Mouse (Mus musculus): ENCODE measurements around the gene Mrrf. TPM values are rescaled to one million over a fixed set of nuclear protein-coding genes. Genes with fewer than 3 reads are reported as not detected.
A peak's percentile ranks its signal among the peaks of the same experiment; 100 is the strongest.

The Mrrf gene
- polyA plus RNA-seq, 1 experiment, result 21.1 TPM

DNA sequence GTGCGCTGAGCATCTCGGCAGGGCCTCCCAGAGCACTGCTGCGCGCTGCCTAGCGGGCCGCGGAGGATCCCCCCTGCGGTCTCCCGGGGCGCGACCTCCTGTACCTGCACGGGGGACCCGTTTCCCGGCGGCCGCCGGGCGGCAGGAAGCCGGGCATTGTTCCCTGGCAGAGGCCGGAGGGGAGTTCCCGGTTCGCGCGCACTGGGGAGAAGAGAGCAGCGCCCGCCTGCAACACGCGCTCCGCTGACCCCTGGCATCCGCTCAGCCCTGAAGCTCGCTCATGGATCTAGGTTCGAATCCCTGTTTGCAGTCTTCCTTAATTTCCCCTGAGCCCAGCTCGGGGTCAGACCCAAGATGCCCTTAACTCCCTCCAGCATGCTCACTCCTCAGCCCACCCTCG is 74.6 kb downstream of the Mrrf start:
- H3K27ac ChIP-seq (ENCODE audit: insufficient read depth, low read length), result no peak overlapping the region
- H3K4me3 ChIP-seq (ENCODE audit: insufficient read depth, low read length), result no peak overlapping the region
- H3K4me1 ChIP-seq (ENCODE audit: control insufficient read depth, insufficient read depth, low read length), result no peaks in the 10 kb centered on the region
- TF ChIP-seq POLR2A (IDR thresholded peaks at IDR 0.05; ENCODE audit: extremely low read depth, insufficient read depth, low read length) (no peak), CTCF (IDR thresholded peaks at IDR 0.05; ENCODE audit: extremely low read depth, insufficient read depth, low read length) (no peak)

DNA sequence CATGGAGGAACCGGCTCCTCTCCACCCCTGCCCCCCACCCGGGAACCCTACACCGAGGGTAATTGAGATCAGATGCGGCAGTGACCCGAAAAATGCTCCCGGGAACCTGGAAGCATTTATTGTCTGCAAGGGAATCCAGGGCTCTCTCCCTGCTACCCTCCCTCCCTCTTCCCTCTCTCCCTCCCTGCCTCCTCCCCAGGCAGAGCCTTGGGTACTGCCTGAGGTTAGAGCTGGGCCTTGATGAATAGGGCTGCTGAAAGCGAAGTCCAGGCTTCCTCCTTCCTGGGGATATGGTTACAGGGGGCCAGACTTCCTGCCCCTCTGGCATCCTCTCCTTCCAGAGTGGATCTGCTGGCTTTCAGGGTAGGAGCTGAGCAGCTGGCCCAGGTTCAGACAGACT is 75.6 kb downstream of the Mrrf start:
- no peak for TF ChIP-seq CTCF (IDR thresholded peaks at IDR 0.05; ENCODE audit: extremely low read depth, insufficient read depth, low read length)
- H3K4me3 ChIP-seq (ENCODE audit: insufficient read depth, low read length), result no peak overlapping the region
- no peak overlapping the region for H3K27ac ChIP-seq (ENCODE audit: insufficient read depth, low read length)
- no peaks in the 10 kb centered on the region for H3K4me1 ChIP-seq (ENCODE audit: control insufficient read depth, insufficient read depth, low read length)

DNA sequence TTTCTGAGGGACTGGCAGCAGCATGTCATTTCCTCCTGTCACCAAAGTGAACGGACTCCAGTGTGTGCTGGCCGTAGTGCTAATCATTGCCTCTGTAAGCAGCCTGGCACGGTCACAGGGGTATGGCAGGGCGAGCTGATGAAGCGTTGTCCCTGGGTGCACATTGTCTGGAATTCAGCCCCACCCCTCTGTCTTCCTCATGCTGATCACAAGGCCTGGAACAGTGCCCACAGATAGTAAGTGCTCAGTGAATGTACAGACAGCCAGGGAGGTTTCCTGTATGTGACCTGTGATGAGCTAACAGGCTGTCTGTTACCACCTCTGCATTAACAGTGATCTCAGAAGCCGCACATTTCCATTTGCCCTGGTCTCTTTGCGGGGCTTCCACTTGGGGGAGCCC is 76.9 kb downstream of the Mrrf start:
- Histone ChIP-seq H3K27ac (ENCODE audit: insufficient read depth, low read length) (no peak overlapping the region), H3K4me1 (ENCODE audit: control insufficient read depth, insufficient read depth, low read length) (no peaks in the 10 kb centered on the region), H3K4me3 (ENCODE audit: insufficient read depth, low read length) (no peak overlapping the region)
- no peak for TF ChIP-seq POLR2A (IDR thresholded peaks at IDR 0.05; ENCODE audit: extremely low read depth, insufficient read depth, low read length)
- TF ChIP-seq CTCF (IDR thresholded peaks at IDR 0.05; ENCODE audit: extremely low read depth, insufficient read depth, low read length), result no peak

DNA sequence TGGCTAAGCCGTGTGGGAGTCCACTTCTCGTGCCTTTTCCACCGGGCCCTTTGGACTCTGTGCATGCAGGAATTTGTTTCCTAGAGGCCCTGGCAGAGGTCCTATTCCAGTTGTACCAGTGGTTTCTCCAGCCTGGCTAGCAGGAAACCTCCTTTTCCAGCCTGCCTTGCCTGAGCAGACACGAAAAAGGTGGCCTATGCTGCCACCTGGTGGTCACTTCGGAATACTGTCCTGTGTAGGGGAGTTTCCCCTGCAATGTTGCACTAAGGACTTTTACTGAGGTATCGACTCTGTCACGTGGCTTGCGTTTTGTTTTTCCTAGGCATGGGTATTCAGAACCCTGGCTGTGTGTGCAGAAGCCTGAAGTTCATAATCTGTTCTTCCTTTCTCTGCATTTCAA is 77.8 kb downstream of the Mrrf start:
- TF ChIP-seq CTCF (IDR thresholded peaks at IDR 0.05; ENCODE audit: extremely low read depth, insufficient read depth, low read length) (peak; percentile 95), POLR2A (IDR thresholded peaks at IDR 0.05; ENCODE audit: extremely low read depth, insufficient read depth, low read length) (no peak)
- Histone ChIP-seq H3K4me1 (ENCODE audit: control insufficient read depth, insufficient read depth, low read length) (no peaks in the 10 kb centered on the region), H3K27ac (ENCODE audit: insufficient read depth, low read length) (no peak overlapping the region), H3K4me3 (ENCODE audit: insufficient read depth, low read length) (no peak overlapping the region)

DNA sequence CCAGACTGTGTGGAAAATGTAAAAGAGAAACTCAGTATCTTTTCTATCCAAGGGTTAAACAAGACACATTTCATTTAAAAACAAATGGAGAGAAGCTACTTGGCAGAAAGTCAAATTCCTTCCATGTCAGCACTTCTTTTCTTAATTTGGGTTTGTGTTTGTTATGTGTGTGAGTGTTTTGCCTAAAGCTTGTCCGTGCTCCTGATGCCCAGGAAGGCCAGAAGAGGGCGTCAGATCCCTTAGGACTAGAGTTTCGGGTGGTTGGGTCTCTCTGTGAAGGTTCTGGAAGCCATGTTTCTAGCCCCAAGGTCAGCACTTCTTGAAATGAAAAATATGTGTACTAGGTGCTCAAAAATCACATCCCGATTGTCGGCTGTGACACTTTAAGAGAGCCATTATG is 78.2 kb downstream of the Mrrf start:
- no peaks in the 10 kb centered on the region for H3K4me1 ChIP-seq (ENCODE audit: control insufficient read depth, insufficient read depth, low read length)
- H3K4me3 ChIP-seq (ENCODE audit: insufficient read depth, low read length), result no peak overlapping the region
- TF ChIP-seq CTCF (IDR thresholded peaks at IDR 0.05; ENCODE audit: extremely low read depth, insufficient read depth, low read length), result peak; percentile 43
- TF ChIP-seq POLR2A (IDR thresholded peaks at IDR 0.05; ENCODE audit: extremely low read depth, insufficient read depth, low read length), result no peak
- no peak overlapping the region for H3K27ac ChIP-seq (ENCODE audit: insufficient read depth, low read length)

DNA sequence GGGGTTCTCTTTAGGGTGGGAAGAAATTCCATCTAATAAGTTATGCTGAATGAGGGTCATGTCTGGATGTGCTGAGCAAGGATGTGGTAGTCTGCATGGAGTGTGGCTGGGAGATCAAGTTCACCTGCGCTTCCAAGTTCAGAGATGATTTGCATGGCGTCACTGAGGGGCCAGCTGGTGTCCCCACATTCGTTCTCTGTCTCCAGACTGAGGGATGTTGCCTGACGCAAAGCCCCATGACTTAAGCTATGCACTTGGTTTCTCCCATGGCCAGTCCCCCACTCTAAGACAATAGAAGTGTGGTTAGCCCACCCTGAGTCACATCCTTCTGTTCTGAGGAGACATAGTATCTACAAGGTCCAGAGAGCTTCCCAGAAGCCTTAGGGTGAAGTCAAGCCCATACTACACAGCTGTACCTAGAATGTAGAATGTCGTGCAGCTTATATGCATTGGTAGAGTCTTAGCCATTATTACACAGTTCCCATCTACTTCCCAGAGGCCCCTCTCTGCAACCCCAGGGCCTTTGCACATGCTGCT is 79.1 kb downstream of the Mrrf start:
- no peak for TF ChIP-seq POLR2A (IDR thresholded peaks at IDR 0.05; ENCODE audit: extremely low read depth, insufficient read depth, low read length)
- no peak for TF ChIP-seq CTCF (IDR thresholded peaks at IDR 0.05; ENCODE audit: extremely low read depth, insufficient read depth, low read length)
- H3K4me1 ChIP-seq (ENCODE audit: control insufficient read depth, insufficient read depth, low read length), result no peaks in the 10 kb centered on the region
- no peak overlapping the region for H3K27ac ChIP-seq (ENCODE audit: insufficient read depth, low read length)
- no peak overlapping the region for H3K4me3 ChIP-seq (ENCODE audit: insufficient read depth, low read length)

DNA sequence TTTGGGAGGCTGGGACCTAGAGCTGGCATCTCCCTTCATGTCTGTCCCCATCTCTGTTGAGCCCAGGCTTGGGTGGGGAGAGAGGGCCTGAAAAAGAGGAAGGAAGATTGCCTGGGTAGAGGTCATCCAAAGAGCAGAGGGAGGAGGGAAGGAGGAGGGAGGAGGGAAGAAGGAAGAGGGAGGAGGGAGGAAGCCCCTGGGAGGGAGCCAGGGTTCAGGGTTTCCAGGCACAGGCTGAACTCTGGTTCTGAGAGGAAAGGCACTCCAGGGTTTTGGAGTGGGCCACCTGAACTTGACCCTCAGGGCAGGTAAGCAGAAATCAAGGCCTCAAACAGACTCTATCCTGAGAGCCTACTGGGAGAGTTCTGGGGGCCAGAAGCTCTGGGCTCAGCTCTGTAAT is 80.4 kb downstream of the Mrrf start:
- H3K27ac ChIP-seq (ENCODE audit: insufficient read depth, low read length), result no peak overlapping the region
- TF ChIP-seq POLR2A (IDR thresholded peaks at IDR 0.05; ENCODE audit: extremely low read depth, insufficient read depth, low read length) (no peak), CTCF (IDR thresholded peaks at IDR 0.05; ENCODE audit: extremely low read depth, insufficient read depth, low read length) (no peak)
- no peaks in the 10 kb centered on the region for H3K4me1 ChIP-seq (ENCODE audit: control insufficient read depth, insufficient read depth, low read length)
- no peak overlapping the region for H3K4me3 ChIP-seq (ENCODE audit: insufficient read depth, low read length)

DNA sequence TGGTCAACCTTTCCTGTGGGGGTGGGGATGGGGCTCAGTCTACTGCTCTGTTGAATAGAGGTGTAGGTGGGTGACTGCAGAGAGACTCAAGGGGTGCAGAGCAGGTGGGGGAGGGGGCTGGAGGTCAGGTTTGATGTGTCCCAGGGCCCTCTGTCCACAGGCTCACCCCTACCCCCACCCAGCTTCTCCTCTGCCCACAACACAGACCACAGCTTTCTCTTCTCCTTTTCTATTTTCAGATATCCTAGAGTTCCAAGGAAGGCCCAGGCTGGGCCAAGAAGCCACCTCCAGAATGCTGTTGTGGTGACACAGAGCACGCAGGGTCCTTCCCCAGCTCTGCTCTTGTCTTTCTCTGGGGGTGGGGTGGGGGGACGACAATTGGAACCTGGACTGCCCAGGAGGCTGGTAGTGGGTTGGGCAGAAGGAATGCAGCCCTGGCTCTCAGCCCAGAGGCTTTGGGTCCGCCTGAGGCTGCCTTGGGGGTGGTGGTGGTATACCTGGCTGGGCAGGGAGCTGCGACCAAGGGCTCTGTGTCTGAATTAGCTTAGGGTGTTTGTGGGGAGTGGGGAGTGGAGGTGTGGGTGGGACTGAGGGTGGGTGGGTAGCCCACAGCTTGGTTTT is 80.9 kb downstream of the Mrrf start:
- TF ChIP-seq CTCF (IDR thresholded peaks at IDR 0.05; ENCODE audit: extremely low read depth, insufficient read depth, low read length) (no peak), POLR2A (IDR thresholded peaks at IDR 0.05; ENCODE audit: extremely low read depth, insufficient read depth, low read length) (no peak)

DNA sequence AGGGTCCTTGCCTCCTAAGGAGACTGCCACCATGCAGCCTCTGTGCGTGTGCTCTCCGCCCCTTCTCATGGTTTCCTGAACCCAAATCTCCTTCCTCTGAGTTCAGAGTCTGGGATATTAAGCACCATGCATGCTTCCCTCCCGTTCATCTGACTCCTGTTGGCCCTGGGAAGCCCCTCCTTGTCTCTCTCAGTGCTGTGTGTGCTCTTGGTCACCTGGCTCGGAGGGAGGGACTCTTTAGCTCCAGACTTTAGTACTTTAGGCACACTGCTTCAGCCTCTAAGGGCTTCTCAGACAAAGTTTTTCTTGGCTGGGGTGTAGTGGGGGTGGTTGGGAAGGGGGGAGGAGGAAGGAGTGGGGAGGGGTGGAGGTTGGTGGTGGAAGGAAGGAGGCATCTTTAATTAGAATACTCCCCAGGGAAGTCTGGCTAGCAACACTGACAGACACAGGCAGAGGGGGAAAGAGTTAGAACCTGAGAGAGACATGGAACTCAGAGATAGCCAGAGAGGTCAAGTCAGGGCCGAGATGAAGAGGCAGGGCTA is 81.6 kb downstream of the Mrrf start:
- Histone ChIP-seq H3K27ac (ENCODE audit: insufficient read depth, low read length) (no peak overlapping the region), H3K4me1 (ENCODE audit: control insufficient read depth, insufficient read depth, low read length) (no peaks in the 10 kb centered on the region), H3K4me3 (ENCODE audit: insufficient read depth, low read length) (no peak overlapping the region)
- TF ChIP-seq CTCF (IDR thresholded peaks at IDR 0.05; ENCODE audit: extremely low read depth, insufficient read depth, low read length), result no peak

More for the DNA sequence above, 80.9 kb downstream of the Mrrf start:
- no peak overlapping the region for H3K4me3 ChIP-seq (ENCODE audit: insufficient read depth, low read length)
- H3K27ac ChIP-seq (ENCODE audit: insufficient read depth, low read length), result no peak overlapping the region
- no peaks in the 10 kb centered on the region for H3K4me1 ChIP-seq (ENCODE audit: control insufficient read depth, insufficient read depth, low read length)

DNA sequence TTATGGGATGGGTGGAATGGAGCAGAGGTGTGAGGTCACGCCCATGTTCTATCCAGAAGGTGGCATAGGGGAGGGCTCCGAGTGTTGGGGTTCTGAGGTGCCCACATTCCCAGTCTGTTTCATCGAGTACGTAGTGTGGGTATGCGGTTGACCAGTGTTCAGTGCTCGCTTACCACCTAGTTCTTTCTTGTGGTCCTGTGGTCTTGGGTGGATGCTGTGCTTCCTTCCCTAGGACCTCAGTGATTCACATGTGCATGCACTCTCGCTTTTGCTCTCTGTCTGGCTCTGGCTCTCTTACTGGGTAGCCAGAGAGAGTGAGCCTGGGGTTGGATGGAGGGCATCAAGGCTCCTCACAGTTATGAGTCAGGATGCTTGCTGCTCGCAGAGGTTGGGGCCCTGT is 83.9 kb downstream of the Mrrf start:
- Histone ChIP-seq H3K27ac (ENCODE audit: insufficient read depth, low read length) (no peak overlapping the region), H3K4me1 (ENCODE audit: control insufficient read depth, insufficient read depth, low read length) (no peaks in the 10 kb centered on the region), H3K4me3 (ENCODE audit: insufficient read depth, low read length) (no peak overlapping the region)
- TF ChIP-seq CTCF (IDR thresholded peaks at IDR 0.05; ENCODE audit: extremely low read depth, insufficient read depth, low read length), result no peak
- TF ChIP-seq POLR2A (IDR thresholded peaks at IDR 0.05; ENCODE audit: extremely low read depth, insufficient read depth, low read length), result no peak

Data from cortical plate, adult 2 months (tissue).